Mouse (Mus musculus) limb, embryonic 12.5 days (tissue): ENCODE measurements around the gene Tacr2. TPM values are rescaled to one million over a fixed set of nuclear protein-coding genes. Genes with fewer than 3 reads are reported as not detected.

Experiments used
- ATAC-seq: fragments of 200-750 bp; cut with Nextera tagmentation; 2 replicates; pipeline ENCODE4 v1.8.0; 2017; ENCODE audit warnings: low read depth, moderate TSS enrichment; ENCODE audit not compliant: insufficient number of reproducible peaks, insufficient read depth, low FRiP score, low TSS enrichment
- H3K27ac ChIP-seq: fragments of 300-500 bp; sonication (generic); 2 replicates; pipeline ENCODE4 v1.5.1; 2016; ENCODE audit warnings: mild to moderate bottlenecking, moderate library complexity
- H3K27me3 ChIP-seq: fragments of 300-500 bp; sonication (generic); 2 replicates; pipeline ENCODE4 v1.6.1; 2016; ENCODE audit warnings: mild to moderate bottlenecking, moderate library complexity
- H3K36me3 ChIP-seq: fragments of 300-500 bp; sonication (generic); 2 replicates; pipeline ENCODE4 v1.6.1; 2016; ENCODE audit warnings: mild to moderate bottlenecking, moderate library complexity
- H3K4me1 ChIP-seq: fragments of 300-500 bp; sonication (generic); replicated peaks from 2 replicates; pipeline ENCODE4 v1.6.1; 2016
- H3K4me2 ChIP-seq: fragments of 300-500 bp; sonication (generic); 2 replicates; pipeline ENCODE4 v1.6.1; 2016; ENCODE audit warnings: mild to moderate bottlenecking, moderate library complexity
- H3K4me3 ChIP-seq: fragments of 300-500 bp; sonication (generic); replicated peaks from 2 replicates; pipeline ENCODE4 v1.5.1; 2016; ENCODE audit warnings: mild to moderate bottlenecking
- H3K9ac ChIP-seq: fragments of 300-500 bp; sonication (generic); replicated peaks from 2 replicates; pipeline ENCODE4 v1.6.1; 2016; ENCODE audit warnings: mild to moderate bottlenecking, moderate library complexity
- H3K9me3 ChIP-seq: fragments of 300-500 bp; sonication (generic); 2 replicates; pipeline ENCODE4 v1.6.1; 2016; ENCODE audit warnings: mild to moderate bottlenecking, moderate library complexity
- WGBS: fragments of 180-500 bp; shearing (Covaris S2); methylation state at CpG from one replicate; pipeline ENCODE4 v1.1.7; 2016; 5-methylcytosine and 5-hydroxymethylcytosine counted together
- polyA plus RNA-seq: library from polyadenylated mRNA; unstranded; fragments of >200 nt; fragmentation: Nextera tagmentation; extraction: Ambion mirVana; gene quantifications from 2 replicates; pipeline ENCODE4 v1.2.1, GENCODE M21; 2016

The Tacr2 gene
- polyA plus RNA-seq, 1 experiment from 2014 or later = not detected

- Histone ChIP-seq H3K4me2 (no peak overlapping the region), H3K9ac (no peak overlapping the region), H3K36me3 (no peaks in the 10 kb centered on the region), H3K4me1 (peaks cover 4% of the 10 kb centered on the region; the same call in 1 of the 2 replicates), H3K9me3 (no peaks in the 10 kb centered on the region), H3K27ac (no peak overlapping the region), H3K27me3 (no peaks in the 10 kb centered on the region), H3K4me3 (no peak overlapping the region)
- 72% methylated on average over 8 of the region's 8 CpGs for WGBS
- no peak for ATAC-seq
Observed at GRCm38 (mm10) chr10:62220732-62221514, 31.3 kb upstream of the Tacr2 start.

GRCm38 (mm10) chr10:62221647-62222046 is 30.6 kb upstream of the Tacr2 start:
- WGBS = 90% methylated on average over 2 of the region's 2 CpGs
- Histone ChIP-seq H3K9ac (no peak overlapping the region), H3K9me3 (no peaks in the 10 kb centered on the region), H3K4me3 (no peak overlapping the region), H3K4me2 (no peak overlapping the region), H3K27me3 (no peaks in the 10 kb centered on the region), H3K4me1 (peaks cover 4% of the 10 kb centered on the region), H3K36me3 (no peaks in the 10 kb centered on the region), H3K27ac (no peak overlapping the region)
- ATAC-seq = no peak

- 78% methylated on average over 17 of the region's 17 CpGs for WGBS
- Histone ChIP-seq H3K9ac (no peak overlapping the region), H3K36me3 (no peaks in the 10 kb centered on the region), H3K4me2 (no peak overlapping the region), H3K4me1 (peaks cover 4% of the 10 kb centered on the region), H3K27me3 (no peaks in the 10 kb centered on the region), H3K9me3 (no peaks in the 10 kb centered on the region), H3K27ac (no peak overlapping the region), H3K4me3 (no peak overlapping the region)
- ATAC-seq = no peak
Observed at GRCm38 (mm10) chr10:62222777-62223176, 29.5 kb upstream of the Tacr2 start.

- Histone ChIP-seq H3K4me1 (peaks cover 4% of the 10 kb centered on the region), H3K9ac (no peak overlapping the region), H3K4me3 (no peak overlapping the region), H3K9me3 (no peaks in the 10 kb centered on the region), H3K27me3 (no peaks in the 10 kb centered on the region), H3K4me2 (no peak overlapping the region), H3K36me3 (no peaks in the 10 kb centered on the region), H3K27ac (no peak overlapping the region)
- ATAC-seq = no peak
- WGBS = 44% methylated on average over 6 of the region's 6 CpGs
Observed at GRCm38 (mm10) chr10:62224231-62224630, 28.0 kb upstream of the Tacr2 start.

GRCm38 (mm10) chr10:62225839-62226238 is 26.4 kb upstream of the Tacr2 start:
- no peaks in the 10 kb centered on the region for H3K9me3 ChIP-seq
- no peaks in the 10 kb centered on the region for H3K36me3 ChIP-seq
- H3K27ac ChIP-seq = no peak overlapping the region
- no peak for ATAC-seq
- peaks cover 4% of the 10 kb centered on the region for H3K4me1 ChIP-seq
- H3K27me3 ChIP-seq = 0 out of 2 replicates have a peak, but pooled peaks cover 2% of the 10 kb centered on the region
- no peak overlapping the region for H3K9ac ChIP-seq
- no peak overlapping the region for H3K4me3 ChIP-seq
- 54% methylated on average over 7 of the region's 7 CpGs for WGBS
- no peak overlapping the region for H3K4me2 ChIP-seq

- WGBS = 52% methylated on average over 6 of the region's 6 CpGs
- Histone ChIP-seq H3K36me3 (no peaks in the 10 kb centered on the region), H3K27me3 (0 out of 2 replicates have a peak, but pooled peaks cover 2% of the 10 kb centered on the region), H3K4me2 (no peak overlapping the region), H3K4me1 (peaks cover 7% of the 10 kb centered on the region), H3K4me3 (no peak overlapping the region), H3K9ac (no peak overlapping the region; the same call in 1 of the 2 replicates), H3K9me3 (no peaks in the 10 kb centered on the region), H3K27ac (no peak overlapping the region)
- no peak for ATAC-seq
Observed at GRCm38 (mm10) chr10:62228126-62228525, 24.1 kb upstream of the Tacr2 start.

- H3K27me3 ChIP-seq = 0 out of 2 replicates have a peak, but pooled peaks cover 2% of the 10 kb centered on the region
- peak within 1 kb of the TSS; percentile 93 for H3K4me2 ChIP-seq
- under 1% methylated on average over 59 of the region's 59 CpGs for WGBS
- H3K9ac ChIP-seq = peak within 1 kb of the TSS; percentile 73
- H3K4me1 ChIP-seq = peaks cover 3% of the 10 kb centered on the region; the same call in 1 of the 2 replicates
- ATAC-seq = peak; percentile 96
- no peak within 1 kb of the TSS for H3K27ac ChIP-seq
- no peaks in the 10 kb centered on the region for H3K9me3 ChIP-seq
- peak within 1 kb of the TSS; percentile 66 for H3K4me3 ChIP-seq
- H3K36me3 ChIP-seq = no peaks in the 10 kb centered on the region
Observed at GRCm38 (mm10) chr10:62230708-62231394, 21.4 kb upstream of the Tacr2 start, which contains the start of gene Tspan15. Gene Tspan15 (minus strand): TSS chr10:62231251.

- Histone ChIP-seq H3K4me1 (peaks cover 3% of the 10 kb centered on the region; the same call in 1 of the 2 replicates), H3K9me3 (no peaks in the 10 kb centered on the region), H3K27ac (no peak overlapping the region), H3K9ac (peak overlapping the region; percentile 8; the same call in 1 of the 2 replicates), H3K36me3 (no peaks in the 10 kb centered on the region), H3K27me3 (0 out of 2 replicates have a peak, but pooled peaks cover 2% of the 10 kb centered on the region), H3K4me3 (peak overlapping the region; percentile 66), H3K4me2 (peak overlapping the region; percentile 93)
- ATAC-seq = no peak; the same call in 1 of the 2 replicates
- 4% methylated on average over 13 of the region's 13 CpGs for WGBS
Observed at GRCm38 (mm10) chr10:62231395-62231732, 20.9 kb upstream of the Tacr2 start.

- no peak overlapping the region for H3K27ac ChIP-seq
- WGBS = 70% methylated on average over 3 of the region's 3 CpGs
- 0 out of 2 replicates have a peak, but pooled peaks cover 2% of the 10 kb centered on the region for H3K27me3 ChIP-seq
- no peak overlapping the region for H3K4me3 ChIP-seq
- no peak overlapping the region for H3K9ac ChIP-seq
- peak overlapping the region; percentile 93 for H3K4me2 ChIP-seq
- H3K36me3 ChIP-seq = no peaks in the 10 kb centered on the region
- H3K9me3 ChIP-seq = no peaks in the 10 kb centered on the region
- ATAC-seq = no peak
- peaks cover 3% of the 10 kb centered on the region; the same call in 1 of the 2 replicates for H3K4me1 ChIP-seq
Observed at GRCm38 (mm10) chr10:62231811-62232210, 20.4 kb upstream of the Tacr2 start.

GRCm38 (mm10) chr10:62236165-62236564 is 16.1 kb upstream of the Tacr2 start:
- Histone ChIP-seq H3K27me3 (no peaks in the 10 kb centered on the region), H3K4me2 (no peak overlapping the region), H3K4me1 (peaks cover 3% of the 10 kb centered on the region; the same call in 1 of the 2 replicates), H3K27ac (no peak overlapping the region), H3K9me3 (no peaks in the 10 kb centered on the region), H3K36me3 (no peaks in the 10 kb centered on the region), H3K9ac (no peak overlapping the region), H3K4me3 (no peak overlapping the region)
- ATAC-seq = no peak
- WGBS = 89% methylated on average over 6 of the region's 6 CpGs

GRCm38 (mm10) chr10:62237205-62237604 is 15.0 kb upstream of the Tacr2 start:
- H3K9me3 ChIP-seq = no peaks in the 10 kb centered on the region
- no peaks in the 10 kb centered on the region for H3K4me1 ChIP-seq
- H3K36me3 ChIP-seq = no peaks in the 10 kb centered on the region
- H3K4me2 ChIP-seq = no peak overlapping the region
- H3K27me3 ChIP-seq = no peaks in the 10 kb centered on the region; the same call in 1 of the 2 replicates
- ATAC-seq = no peak
- no peak overlapping the region for H3K9ac ChIP-seq
- no peak overlapping the region for H3K4me3 ChIP-seq
- 81% methylated on average over 10 of the region's 10 CpGs for WGBS
- no peak overlapping the region for H3K27ac ChIP-seq
